Mouse (Mus musculus) MEL (cell line): ENCODE results near the gene Eif4e1b. TPM values are rescaled to one million over a fixed set of nuclear protein-coding genes. Genes with fewer than 3 reads are reported as not detected.

ENCODE experiments used
- DNase-seq: peaks from one replicate; pipeline ENCODE4 v3.0.0; 2011; ENCODE audit warnings: low read depth, low spot score
- H3K27ac ChIP-seq: 2 replicates; pipeline ENCODE4 v1.5.1; 2012; ENCODE audit warnings: low read depth, mild to moderate bottlenecking, control low read depth, low read length, moderate library complexity; ENCODE audit not compliant: control insufficient read depth
- H3K27me3 ChIP-seq, 2 experiments: fragments of 150-350 bp in 1 of 2; sonication (generic) in 1 of 2; 2 replicates each; pipeline ENCODE4 v1.6.1; 2012; ENCODE audit warnings: low read length in 2 of 2, mild to moderate bottlenecking in 2 of 2, improper control_type of control experiment in 1 of 2, moderate library complexity in 1 of 2; ENCODE audit not compliant: insufficient read depth in 2 of 2, control insufficient read depth in 1 of 2
- H3K36me3 ChIP-seq, 2 experiments: 2 replicates each; pipeline ENCODE4 v1.6.1; 2012 to 2014; ENCODE audit warnings: low read length in 2 of 2, improper control_type of control experiment in 1 of 2, inconsistent platforms in 1 of 2, mild to moderate bottlenecking in 1 of 2; ENCODE audit not compliant: insufficient read depth in 2 of 2, control insufficient read depth in 1 of 2
- H3K4me1 ChIP-seq, 2 experiments: fragments of 150-350 bp in 1 of 2; sonication (generic) in 1 of 2; 2 replicates each; pipeline ENCODE4 v1.6.1; 2012; ENCODE audit warnings: low read length in 2 of 2, improper control_type of control experiment in 1 of 2, mild to moderate bottlenecking in 1 of 2; ENCODE audit not compliant: insufficient read depth in 2 of 2, control insufficient read depth in 1 of 2
- H3K4me3 ChIP-seq, 2 experiments: fragments of 150-350 bp in 1 of 2; sonication (generic) in 1 of 2; 2 replicates each; pipeline ENCODE4 v1.5.1; 2012; ENCODE audit warnings: low read depth in 2 of 2, low read length in 2 of 2, mild to moderate bottlenecking in 2 of 2, moderate library complexity in 2 of 2, control low read depth in 1 of 2, improper control_type of control experiment in 1 of 2; ENCODE audit not compliant: control insufficient read depth in 1 of 2, insufficient read depth in 1 of 2
- H3K79me2 ChIP-seq: 2 replicates; pipeline ENCODE4 v1.6.1; 2012; ENCODE audit warnings: mild to moderate bottlenecking, low read length, moderate library complexity; ENCODE audit not compliant: control insufficient read depth, poor library complexity, insufficient read depth
- H3K9ac ChIP-seq: 2 replicates; pipeline ENCODE4 v1.6.1; 2012; ENCODE audit warnings: low read depth, mild to moderate bottlenecking, control low read depth, low read length, moderate library complexity; ENCODE audit not compliant: control insufficient read depth, poor library complexity, severe bottlenecking
- H3K9me3 ChIP-seq: fragments of 150-350 bp; sonication (generic); replicated peaks from 2 replicates; pipeline ENCODE4 v1.6.1; 2012; ENCODE audit warnings: mild to moderate bottlenecking, low read length, improper control_type of control experiment, moderate library complexity; ENCODE audit not compliant: insufficient read depth
- CHD1 ChIP-seq: IDR thresholded peaks from 2 replicates; pipeline ENCODE4 v1.6.1; 2012; ENCODE audit warnings: low read depth, mild to moderate bottlenecking, inconsistent platforms, low read length, improper control_type of control experiment
- CHD2 ChIP-seq: IDR thresholded peaks from 2 replicates; pipeline ENCODE4 v1.6.1; 2011; ENCODE audit warnings: low read length, improper control_type of control experiment
- CTCF ChIP-seq, 3 experiments: IDR thresholded peaks in 2 of 3; conservative IDR thresholded peaks in 1 of 3; 2 replicates each; pipeline ENCODE4 v1.5.1; 2011 to 2012; ENCODE audit warnings: low read length in 3 of 3, low read depth in 2 of 3, mild to moderate bottlenecking in 2 of 3, improper control_type of control experiment in 1 of 3, inconsistent platforms in 1 of 3, mixed read lengths in 1 of 3, moderate library complexity in 1 of 3; ENCODE audit not compliant: control insufficient read depth in 1 of 3, insufficient read depth in 1 of 3, poor library complexity in 1 of 3, severe bottlenecking in 1 of 3
- ELF1 ChIP-seq: IDR thresholded peaks from 2 replicates; pipeline ENCODE4 v1.6.1; 2014; ENCODE audit warnings: low read depth, mild to moderate bottlenecking, inconsistent platforms, low read length, improper control_type of control experiment, moderate library complexity
- EP300 ChIP-seq, 2 experiments: IDR thresholded peaks; 2 replicates each; pipeline ENCODE4 v1.6.1; 2011; ENCODE audit warnings: improper control_type of control experiment in 2 of 2, low read length in 2 of 2, low read depth in 1 of 2, mild to moderate bottlenecking in 1 of 2
- ETS1 ChIP-seq: IDR thresholded peaks from 2 replicates; pipeline ENCODE4 v1.6.1; 2012; ENCODE audit warnings: low read depth, mild to moderate bottlenecking, inconsistent platforms, low read length, improper control_type of control experiment, moderate library complexity
- GABPA ChIP-seq: IDR thresholded peaks from 2 replicates; pipeline ENCODE4 v1.6.1; 2012; ENCODE audit warnings: low read depth, mild to moderate bottlenecking, inconsistent platforms, low read length, improper control_type of control experiment, moderate library complexity
- KAT2A ChIP-seq: conservative IDR thresholded peaks from 2 replicates; pipeline ENCODE4 v1.6.1; 2012; ENCODE audit warnings: low read depth, low read length, improper control_type of control experiment, inconsistent platforms
- MAX ChIP-seq: IDR thresholded peaks from 2 replicates; pipeline ENCODE4 v1.6.1; 2011; ENCODE audit warnings: low read length, improper control_type of control experiment
- MEF2A ChIP-seq: IDR thresholded peaks from 2 replicates; pipeline ENCODE4 v1.6.1; 2014; ENCODE audit warnings: low read depth, mild to moderate bottlenecking, inconsistent platforms, low read length, improper control_type of control experiment; ENCODE audit not compliant: poor library complexity, insufficient replicate concordance, severe bottlenecking; ENCODE audit errors: extremely low read depth
- NELFE ChIP-seq: IDR thresholded peaks from 2 replicates; pipeline ENCODE4 v1.6.1; 2011; ENCODE audit warnings: low read depth, low read length, improper control_type of control experiment
- NRF1 ChIP-seq: IDR thresholded peaks from 2 replicates; pipeline ENCODE4 v1.6.1; 2014; ENCODE audit warnings: low read depth, mild to moderate bottlenecking, inconsistent platforms, low read length, improper control_type of control experiment, moderate library complexity; ENCODE audit not compliant: poor library complexity, insufficient read depth, severe bottlenecking
- RCOR1 ChIP-seq: IDR thresholded peaks from 2 replicates; pipeline ENCODE4 v1.6.1; 2012; ENCODE audit warnings: low read depth, mild to moderate bottlenecking, inconsistent platforms, low read length, improper control_type of control experiment
- SMC3 ChIP-seq: IDR thresholded peaks from 2 replicates; pipeline ENCODE4 v1.6.1; 2011; ENCODE audit warnings: low read depth, low read length, improper control_type of control experiment
- TCF12 ChIP-seq: IDR thresholded peaks from 2 replicates; pipeline ENCODE4 v1.6.1; 2014; ENCODE audit warnings: low read depth, mild to moderate bottlenecking, inconsistent platforms, low read length, improper control_type of control experiment, moderate library complexity
- UBTF ChIP-seq: IDR thresholded peaks from 2 replicates; pipeline ENCODE4 v1.6.1; 2012; ENCODE audit warnings: low read depth, mild to moderate bottlenecking, inconsistent platforms, low read length, improper control_type of control experiment, moderate library complexity, borderline replicate concordance; ENCODE audit not compliant: insufficient read depth
- ZKSCAN1 ChIP-seq: IDR thresholded peaks from 2 replicates; pipeline ENCODE4 v1.6.1; 2012; ENCODE audit warnings: low read depth, mild to moderate bottlenecking, inconsistent platforms, low read length, improper control_type of control experiment, moderate library complexity
- polyA plus RNA-seq, 2 experiments: library from polyadenylated mRNA; stranded (reverse) in 1 of 2; unstranded in 1 of 2; fragments of >175 nt in 1 of 2; fragments of >200 nt in 1 of 2; gene quantifications; 2 replicates each; pipeline versions ENCODE4 v1.2.1 to v1.2.4; 2012; ENCODE audit warnings: low replicate concordance in 2 of 2, low read depth in 1 of 2; ENCODE audit not compliant: insufficient read length in 2 of 2, insufficient read depth in 1 of 2, missing spikeins in 1 of 2
- total RNA-seq: library from RNA; depleted of rRNA; stranded (reverse); fragments of 300-350 nt; gene quantifications from 2 replicates; pipeline ENCODE4 v1.2.3, GENCODE M21; 2012

Gene Eif4e1b
- total and polyA plus RNA-seq, 3 experiments = not detected

DNA sequence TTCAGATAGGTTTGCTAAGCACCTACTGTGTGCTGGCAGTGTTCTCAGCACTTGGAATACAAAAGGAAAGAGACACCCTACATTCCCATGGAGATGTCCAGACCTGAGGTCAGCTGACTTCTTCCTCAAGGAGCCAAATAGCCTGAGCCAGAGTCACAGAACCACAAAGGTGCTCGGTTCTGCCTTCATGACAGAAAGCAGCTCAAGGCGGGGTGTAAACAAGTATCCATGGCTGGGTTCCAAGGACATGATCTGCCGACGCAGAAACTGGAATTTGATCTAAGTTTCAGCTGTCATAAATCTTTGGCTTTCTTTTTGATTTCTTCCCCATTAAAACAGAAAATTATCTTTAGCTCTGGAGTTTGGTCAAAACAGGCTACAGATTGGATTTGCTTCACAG lies 16.4 kb downstream of the Eif4e1b start:
- no peak overlapping the region; a peak in 1 of 4 replicates for H3K4me3 ChIP-seq
- no peaks in the 10 kb centered on the region for H3K79me2 ChIP-seq
- H3K9me3 ChIP-seq = no peaks in the 10 kb centered on the region
- H3K9ac ChIP-seq = no peak overlapping the region
- no peak for DNase-seq
- peaks cover 2 to 15% of the 10 kb centered on the region in 2 experiments; a peak in 3 of 4 replicates for H3K4me1 ChIP-seq
- no peaks in the 10 kb centered on the region for H3K36me3 ChIP-seq
- TF ChIP-seq NELFE (no peak), MAX (no peak), UBTF (no peak), GABPA (no peak), EP300 (IDR thresholded peaks at IDR 0.05; ENCODE audit: low read depth in 1 of 2, low read length in 2 of 2) (no peak), CHD1 (no peak), NRF1 (no peak), CTCF (IDR thresholded peaks at IDR 0.05 in 2 of 3, conservative IDR thresholded peaks at IDR 0.05 in 1 of 3; ENCODE audit: control insufficient read depth in 1 of 3, insufficient read depth in 1 of 3, low read depth in 2 of 3, low read length in 3 of 3, poor library complexity in 1 of 3, severe bottlenecking in 1 of 3) (no peak), ELF1 (no peak), TCF12 (no peak), MEF2A (no peak), KAT2A (no peak), SMC3 (no peak), CHD2 (no peak), RCOR1 (no peak), ETS1 (no peak), ZKSCAN1 (no peak)
- TF ChIP-seq, all 39 proteins: peak for 0
- Histone ChIP-seq H3K27ac (no peak overlapping the region), H3K27me3 (no peaks in the 10 kb centered on the region)

DNA sequence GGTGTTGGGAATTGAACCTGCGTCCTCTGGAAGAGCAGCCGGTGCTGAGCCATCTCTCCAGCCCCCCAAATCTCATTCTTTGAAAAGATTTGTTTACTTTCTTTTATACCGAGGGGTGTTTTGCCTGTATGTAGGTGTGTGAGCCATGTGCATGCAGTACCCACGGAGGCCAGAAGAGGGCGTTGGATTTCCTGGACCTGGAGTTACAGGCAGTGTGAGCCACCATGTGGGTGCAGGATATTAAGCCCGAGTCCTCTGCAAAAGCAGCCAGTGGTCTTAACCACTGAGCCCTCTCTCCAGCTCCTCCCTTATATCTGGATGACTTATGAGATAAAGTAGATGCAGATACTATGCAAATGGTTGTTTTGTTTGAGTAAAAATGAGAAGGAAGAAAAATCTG lies 19.2 kb downstream of the Eif4e1b start:
- H3K9ac ChIP-seq = no peak overlapping the region
- no peak overlapping the region for H3K27ac ChIP-seq
- H3K27me3 ChIP-seq = no peaks in the 10 kb centered on the region
- H3K9me3 ChIP-seq = no peaks in the 10 kb centered on the region
- no peaks in the 10 kb centered on the region for H3K79me2 ChIP-seq
- H3K36me3 ChIP-seq = no peaks in the 10 kb centered on the region
- DNase-seq = no peak
- no peak for TF ChIP-seq ZKSCAN1
- TF ChIP-seq CTCF (IDR thresholded peaks at IDR 0.05 in 2 of 3, conservative IDR thresholded peaks at IDR 0.05 in 1 of 3; ENCODE audit: control insufficient read depth in 1 of 3, insufficient read depth in 1 of 3, low read depth in 2 of 3, low read length in 3 of 3, poor library complexity in 1 of 3, severe bottlenecking in 1 of 3) = peak; percentile 21 to 36 (median 26); a peak in 3 of 6 replicates
- H3K4me3 ChIP-seq = no peak overlapping the region
- peaks cover 2 to 12% of the 10 kb centered on the region in 2 experiments; a peak in 3 of 4 replicates for H3K4me1 ChIP-seq
